Mouse (Mus musculus) large intestine, adult 2 months (tissue): Measurements from ENCODE around the gene Fam98c. TPM values are rescaled to one million over a fixed set of nuclear protein-coding genes. Genes with fewer than 3 reads are reported as not detected.

Experiments
- DNase-seq: peaks from one replicate; pipeline ENCODE4 v3.0.0-alpha.2; 2012; ENCODE audit warnings: low read depth, low spot score
- WGBS: fragments of 180-500 bp; shearing (Covaris S2); methylation state at CpG from one replicate; pipeline ENCODE4 v1.1.7; 2018; 5-methylcytosine and 5-hydroxymethylcytosine counted together
- polyA plus RNA-seq: library from polyadenylated mRNA; depleted of rRNA; stranded (reverse); fragments of >200 nt; gene quantifications from 2 replicates; pipeline ENCODE4 v1.2.3, GENCODE M21; 2012; rRNA removed

Gene Fam98c
- polyA plus RNA-seq, 1 experiment, result 115 TPM

- DNase-seq, result no peak
- 79% methylated on average over 9 of the region's 9 CpGs for WGBS
Observed at GRCm38 (mm10) chr7:29122821-29123220, 33.2 kb downstream of the Fam98c start.

- 70% methylated on average over 1 of the region's 1 CpGs for WGBS
Observed at GRCm38 (mm10) chr7:29119526-29119925, 36.5 kb downstream of the Fam98c start.

GRCm38 (mm10) chr7:29118142-29118851, 37.7 kb downstream of the Fam98c start:
- WGBS, result 23% methylated on average over 18 of the region's 18 CpGs
- no peak for DNase-seq

More at GRCm38 (mm10) chr7:29119526-29119925, 36.5 kb downstream of the Fam98c start:
- DNase-seq, result no peak

GRCm38 (mm10) chr7:29108992-29109955, 46.8 kb downstream of the Fam98c start:
- 32% methylated on average over 38 of the region's 38 CpGs for WGBS
- no peak for DNase-seq

Other genes with a start within 250 kb of the Fam98c start
- gene Actn4, start 193.9 kb downstream of the Fam98c start, polyA plus RNA-seq, result 542 and 776 TPM in 2 replicates
- 281 and 323 TPM in 2 replicates for gene Eif3k, start 174.4 kb downstream of the Fam98c start, polyA plus RNA-seq
- gene Map4k1, start 174.2 kb downstream of the Fam98c start, polyA plus RNA-seq, result 21.4 and 27.4 TPM in 2 replicates
- gene Ryr1, start 31.1 kb downstream of the Fam98c start, polyA plus RNA-seq, result 0.09 and 0.11 TPM in 2 replicates
- gene Rasgrp4, start 21.4 kb downstream of the Fam98c start, polyA plus RNA-seq, result 2.1 and 2.9 TPM in 2 replicates
- gene Ggn, start 14.0 kb upstream of the Fam98c start, polyA plus RNA-seq, result 0.40 and 0.47 TPM in 2 replicates
- gene Spred3, start 14.2 kb upstream of the Fam98c start, polyA plus RNA-seq, result 1.1 and 1.8 TPM in 2 replicates
- gene Psmd8, start 24.5 kb upstream of the Fam98c start, polyA plus RNA-seq, result 201 and 229 TPM in 2 replicates
- 0.56 and 0.80 TPM in 2 replicates for gene Catsperg1, start 57.8 kb upstream of the Fam98c start, polyA plus RNA-seq
- 26.5 and 33.1 TPM in 2 replicates for gene Kcnk6, start 76.3 kb upstream of the Fam98c start, polyA plus RNA-seq
- 49.5 and 53.2 TPM in 2 replicates for gene Yif1b, start 82.1 kb upstream of the Fam98c start, polyA plus RNA-seq
- gene 2200002D01Rik, start 92.2 kb upstream of the Fam98c start, polyA plus RNA-seq, result 527 and 553 TPM in 2 replicates
- gene Spint2, start 125.7 kb upstream of the Fam98c start, polyA plus RNA-seq, result 1,158 and 1,420 TPM in 2 replicates
- gene Ppp1r14a, start 133.1 kb upstream of the Fam98c start, polyA plus RNA-seq, result 31.2 and 33.4 TPM in 2 replicates
- 0.45 and 0.55 TPM in 2 replicates for gene Dpf1, start 147.7 kb upstream of the Fam98c start, polyA plus RNA-seq